Mouse (Mus musculus) heart, postnatal 25 days (tissue): ENCODE results near the gene Igfbp6. TPM values are rescaled to one million over a fixed set of nuclear protein-coding genes. Genes with fewer than 3 reads are reported as not detected.
A peak's percentile ranks its signal among the peaks of the same experiment; 100 is the strongest.

Source experiments
- DNase-seq: peaks from one replicate; pipeline ENCODE4 v3.0.0; 2022; ENCODE audit warnings: low spot score
- intact Hi-C: fragments of 180-260 bp; cut with DNase I; formaldehyde crosslinking; loops from one replicate; pipeline ENCODE4 v1.15.1; 2025
- total RNA-seq, 2 experiments: library from RNA; stranded (reverse); gene quantifications; 2 replicates each; pipeline ENCODE4 v1.2.3; 2021

Gene Igfbp6
- total RNA-seq, 2 experiments from 2014 or later: 38.3 to 43.6 TPM

DNA sequence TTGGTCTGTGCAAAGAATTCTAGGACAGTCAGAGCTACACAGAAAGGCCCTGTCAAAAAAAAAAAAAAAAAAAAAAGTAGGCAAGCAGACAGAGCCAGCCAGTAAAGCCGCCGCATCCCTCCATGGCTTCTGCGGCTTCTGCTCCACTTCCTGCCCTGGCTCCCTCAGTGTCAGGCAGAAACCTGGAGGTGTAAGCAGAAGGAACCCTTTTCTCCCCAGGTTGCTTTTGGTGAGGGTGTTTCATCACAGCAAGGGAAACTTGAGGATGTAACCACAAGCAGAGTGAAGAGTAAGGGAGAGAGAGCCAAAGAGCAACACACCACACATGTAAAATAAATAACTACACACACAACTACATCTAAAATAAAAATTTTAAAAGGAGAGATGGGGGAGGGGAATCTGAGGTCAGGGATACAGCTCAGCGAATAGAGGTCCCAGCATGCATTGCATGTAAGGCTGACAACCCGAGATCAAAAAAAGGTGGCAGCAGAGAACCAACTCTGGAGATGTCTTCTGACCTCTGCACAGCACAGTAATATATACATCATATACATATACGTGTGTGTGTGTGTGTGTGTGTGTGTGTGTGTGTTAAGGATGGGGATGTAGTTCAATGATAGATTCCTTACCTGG is 21.4 kb downstream of the Igfbp6 start:
- intact Hi-C loops: no loop called here

DNA sequence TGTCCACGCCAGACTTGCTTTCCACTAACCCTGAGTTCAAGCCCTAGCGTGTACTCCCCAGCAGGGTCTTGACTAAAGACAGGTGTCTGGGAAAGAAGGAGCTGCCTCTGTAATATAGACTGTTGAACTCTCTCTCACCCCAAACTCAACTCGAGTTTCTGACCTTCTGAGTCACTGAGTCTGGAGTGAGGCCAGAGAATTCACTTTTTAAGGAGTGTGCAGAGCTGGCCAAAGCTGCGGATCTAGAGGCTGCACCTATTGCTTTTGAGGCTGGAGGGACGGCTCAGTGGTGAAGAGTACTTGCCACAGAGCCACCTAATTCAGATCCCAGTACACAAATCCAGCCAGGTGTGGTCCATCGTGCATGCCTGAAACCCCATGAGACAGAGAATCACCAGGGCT is 23.5 kb downstream of the Igfbp6 start:
- DNase-seq: no peak

More for the DNA sequence above, 21.4 kb downstream of the Igfbp6 start:
- no peak for DNase-seq

DNA sequence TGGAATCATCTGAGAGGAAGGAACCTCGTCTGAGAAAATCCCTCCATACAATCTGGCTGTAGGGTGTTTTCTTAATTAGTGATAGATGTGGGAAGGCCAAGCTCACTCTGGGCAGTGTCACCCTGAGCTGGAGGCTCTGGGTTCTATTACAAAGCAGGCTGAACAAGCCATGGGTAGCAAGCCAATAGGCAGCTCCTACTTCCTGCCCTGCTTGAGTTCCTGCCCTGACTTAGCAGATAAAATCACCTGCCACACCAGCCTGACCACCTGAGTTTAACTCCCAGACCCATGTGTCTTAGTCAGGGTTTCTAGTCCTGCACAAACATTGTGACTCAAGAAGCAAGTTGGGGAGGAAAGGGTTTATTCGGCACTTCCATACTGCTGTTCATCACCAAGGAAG is 24.9 kb downstream of the Igfbp6 start:
- intact Hi-C loops: no loop called here
- no peak for DNase-seq

More for the DNA sequence above, 23.5 kb downstream of the Igfbp6 start:
- intact Hi-C loops: no loop called here

DNA sequence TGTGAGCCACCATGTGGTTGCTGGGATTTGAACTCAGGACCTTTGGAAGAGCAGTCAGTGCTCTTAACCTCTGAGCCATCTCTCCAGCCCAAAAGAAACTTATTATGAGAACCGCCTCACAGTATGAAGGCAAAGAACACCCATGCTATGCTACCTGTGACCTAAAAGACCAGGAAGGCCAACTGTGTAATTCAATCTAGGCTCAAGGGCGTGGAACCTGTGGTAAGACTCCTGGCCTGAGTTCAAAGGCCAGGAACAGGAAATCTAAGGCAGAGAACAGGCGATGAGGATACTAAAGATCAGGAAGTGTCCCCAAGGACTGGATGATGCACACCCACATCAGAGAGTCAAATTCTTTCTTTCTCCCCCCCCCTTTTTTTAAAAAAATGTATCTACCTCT is 29.4 kb downstream of the Igfbp6 start:
- intact Hi-C loops: no loop called here
- DNase-seq: no peak

DNA sequence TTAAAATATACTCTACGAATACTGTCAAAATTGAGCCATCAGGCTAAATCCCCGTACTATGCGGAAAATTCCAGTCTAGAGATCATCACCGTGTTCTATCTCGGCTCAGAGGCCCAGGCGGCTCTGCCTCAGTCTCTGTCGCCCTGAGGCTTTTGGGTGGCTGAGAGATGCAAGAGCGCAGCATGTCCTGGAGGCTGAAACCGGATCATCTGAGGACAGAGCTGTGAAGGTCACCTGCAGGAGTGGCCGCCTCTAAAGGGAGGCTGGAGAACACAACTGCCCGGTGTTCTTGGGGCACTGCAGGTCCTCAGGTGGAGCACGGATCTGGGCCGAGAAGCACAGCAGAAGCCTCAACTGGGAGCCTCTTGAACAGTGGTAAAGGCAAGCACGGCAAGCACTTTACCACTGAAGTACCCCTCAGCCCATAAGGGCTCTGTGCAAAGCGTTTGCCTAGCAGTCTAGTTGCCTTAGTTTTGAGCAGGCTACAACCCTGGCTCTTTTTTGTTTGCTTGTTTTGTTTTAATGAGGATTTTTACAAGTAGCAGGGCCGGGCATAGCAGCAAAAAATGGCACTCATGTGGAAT is 31.7 kb downstream of the Igfbp6 start:
- intact Hi-C loops: no loop called here
- DNase-seq: no peak

DNA sequence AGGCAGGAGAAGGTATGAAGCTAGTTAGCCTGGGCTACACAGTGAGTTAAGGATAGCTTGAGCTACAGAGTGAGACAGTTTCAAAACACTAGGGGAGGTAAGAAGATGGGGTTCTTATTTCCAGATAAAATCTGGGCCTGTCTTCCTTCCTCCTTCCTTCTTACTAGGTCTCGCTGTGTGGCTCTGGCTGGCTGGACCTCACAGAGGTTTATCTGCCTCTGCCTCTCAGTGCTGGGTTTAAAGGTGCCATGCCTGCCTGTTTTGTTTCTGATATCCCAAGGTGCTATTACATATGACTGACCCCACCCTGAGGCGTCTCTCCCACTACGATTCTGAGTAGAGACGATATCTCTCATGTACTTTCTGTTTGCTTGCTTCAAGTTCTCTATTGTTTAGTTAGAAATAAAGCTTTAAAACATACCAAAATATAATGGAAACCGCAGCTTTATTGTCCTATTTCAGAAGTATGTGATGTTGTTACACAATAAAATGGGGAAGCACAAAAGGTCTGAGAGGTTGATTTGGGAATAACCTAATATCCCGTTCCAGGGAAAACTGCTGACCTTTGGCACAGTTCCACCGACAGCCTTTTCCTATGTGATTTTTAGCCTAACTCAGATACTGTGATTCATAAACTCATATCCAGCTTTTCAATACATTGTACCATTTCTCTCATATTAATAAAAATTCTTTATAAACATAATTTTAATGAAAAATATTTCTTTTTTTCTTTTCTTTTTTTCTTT is 32.6 kb downstream of the Igfbp6 start:
- intact Hi-C loops: no loop called here
- no peak for DNase-seq

DNA sequence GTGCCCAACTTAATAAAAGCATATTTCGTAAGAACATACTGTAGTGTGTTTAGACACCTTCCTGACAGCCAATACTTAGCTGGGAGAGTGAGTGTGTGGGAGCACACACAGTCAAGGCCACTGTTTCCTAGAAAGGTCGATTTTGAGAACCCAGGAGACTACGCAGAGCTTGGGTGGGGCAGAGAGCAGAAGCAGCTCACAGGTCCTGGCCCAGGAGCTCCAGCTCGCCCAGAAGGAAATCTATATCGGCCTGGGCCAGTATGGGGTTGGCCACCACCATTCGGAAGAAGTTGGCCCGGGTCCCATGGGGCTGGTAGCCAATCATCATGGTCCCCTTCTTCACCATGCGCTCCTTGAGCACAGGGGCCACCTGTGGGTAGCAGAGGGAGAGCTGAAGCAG is 33.3 kb downstream of the Igfbp6 start:
- DNase-seq: no peak
- intact Hi-C loops: no loop called here

DNA sequence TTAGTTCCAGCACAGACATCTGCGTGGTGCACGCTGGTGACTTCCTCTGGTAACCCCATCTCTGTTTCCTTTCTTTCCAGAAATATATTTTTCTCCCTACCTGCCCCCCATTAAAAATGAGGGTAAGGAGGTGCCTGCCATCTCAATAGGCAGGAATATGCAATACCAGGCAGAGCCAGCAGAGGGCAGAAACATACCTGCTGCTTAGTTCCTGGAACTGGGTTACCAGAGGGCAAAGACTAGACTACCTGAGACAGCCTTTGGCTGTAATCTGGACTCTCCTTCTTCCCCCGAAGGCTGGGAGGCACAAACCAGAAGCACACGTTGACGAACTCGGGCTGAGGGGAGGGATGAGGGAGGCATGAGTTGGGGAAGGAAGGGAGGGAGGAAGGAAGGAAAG is 34.1 kb downstream of the Igfbp6 start:
- DNase-seq: peak; percentile 49
- intact Hi-C loops: loop anchor here (1.0 kb wide), 2 partner anchors 26 to 46 kb away; partner anchors contain the start of gene Csad

DNA sequence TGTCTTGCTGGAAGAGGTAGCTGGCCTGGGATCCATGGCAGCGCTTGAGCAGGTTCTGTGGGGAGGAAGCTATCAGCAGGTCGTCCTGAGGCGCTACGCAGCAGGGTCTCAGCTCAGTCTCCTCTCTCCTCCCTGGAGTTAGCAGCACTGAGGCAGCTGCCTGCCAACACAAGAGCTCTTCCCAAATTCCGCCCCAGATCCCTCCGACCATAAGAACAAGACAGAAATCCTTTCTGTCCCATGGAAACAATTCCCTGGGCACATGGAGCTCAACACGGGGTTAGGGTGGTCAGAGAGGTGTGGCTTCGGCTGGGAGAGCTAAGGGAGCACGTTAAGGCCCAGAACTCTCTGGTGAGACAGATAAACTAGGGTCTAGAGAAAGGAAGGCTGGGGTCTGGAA is 34.9 kb downstream of the Igfbp6 start:
- DNase-seq: no peak
- intact Hi-C loops: no loop called here

DNA sequence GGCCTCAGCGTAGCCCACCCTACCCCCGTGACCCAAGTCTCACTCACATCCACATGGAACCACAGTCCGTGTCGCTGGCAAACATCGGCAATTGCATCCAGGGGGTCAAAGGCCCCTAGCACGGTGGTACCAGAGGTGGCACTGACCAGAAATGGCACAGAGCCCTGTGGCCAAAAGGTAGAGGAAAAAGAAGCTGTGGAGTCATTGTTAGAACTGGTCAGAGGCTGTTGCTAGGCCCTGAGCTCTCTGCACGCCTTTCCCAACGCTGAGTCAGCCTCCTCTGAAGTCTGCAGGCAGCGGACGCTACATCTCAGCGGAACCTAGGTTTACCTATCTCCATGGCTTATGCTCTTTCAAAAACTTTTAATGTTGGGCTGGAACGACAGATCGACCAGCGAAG is 35.8 kb downstream of the Igfbp6 start:
- DNase-seq: no peak
- intact Hi-C loops: no loop called here

DNA sequence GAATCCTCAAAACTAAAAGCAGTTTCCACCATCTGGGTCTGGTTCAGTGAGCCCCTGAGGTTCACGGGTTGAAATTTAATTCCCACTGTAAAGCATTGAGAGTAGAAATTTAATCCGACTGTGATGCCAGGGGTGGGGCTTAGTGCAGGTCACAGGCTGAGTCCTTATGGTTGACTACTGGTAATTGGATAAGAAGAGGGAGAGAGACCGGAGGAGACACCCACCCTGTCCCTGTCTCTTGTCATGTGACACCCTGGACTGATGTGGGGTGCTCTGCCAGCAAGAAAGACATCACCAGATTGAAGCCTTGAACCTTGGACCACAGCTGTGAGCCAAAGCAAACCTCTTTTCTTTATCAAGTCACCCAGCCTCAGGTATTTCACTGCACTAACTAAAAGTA is 38.9 kb downstream of the Igfbp6 start:
- no peak for DNase-seq
- intact Hi-C loops: no loop called here

DNA sequence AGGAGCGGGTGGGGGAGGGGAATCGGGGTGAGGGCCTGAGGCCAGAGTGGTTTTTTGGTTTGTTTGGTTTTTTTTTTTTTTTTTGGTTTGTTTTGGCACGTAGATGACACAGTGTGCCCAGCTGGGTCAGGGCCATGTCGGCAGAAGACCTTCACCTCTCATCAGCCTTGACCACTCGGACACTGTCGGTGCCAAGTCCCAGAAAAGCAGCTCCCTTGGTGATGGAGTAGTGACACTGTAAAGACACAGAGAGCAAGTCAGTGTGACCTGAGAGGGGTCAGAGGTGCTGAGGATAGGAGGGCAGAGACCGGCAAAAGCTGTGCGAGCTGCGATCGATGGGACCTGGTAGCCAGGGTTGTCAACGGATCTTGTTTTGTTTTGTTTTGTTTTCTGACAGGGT is 42.1 kb downstream of the Igfbp6 start:
- DNase-seq: no peak
- intact Hi-C loops: no loop called here

DNA sequence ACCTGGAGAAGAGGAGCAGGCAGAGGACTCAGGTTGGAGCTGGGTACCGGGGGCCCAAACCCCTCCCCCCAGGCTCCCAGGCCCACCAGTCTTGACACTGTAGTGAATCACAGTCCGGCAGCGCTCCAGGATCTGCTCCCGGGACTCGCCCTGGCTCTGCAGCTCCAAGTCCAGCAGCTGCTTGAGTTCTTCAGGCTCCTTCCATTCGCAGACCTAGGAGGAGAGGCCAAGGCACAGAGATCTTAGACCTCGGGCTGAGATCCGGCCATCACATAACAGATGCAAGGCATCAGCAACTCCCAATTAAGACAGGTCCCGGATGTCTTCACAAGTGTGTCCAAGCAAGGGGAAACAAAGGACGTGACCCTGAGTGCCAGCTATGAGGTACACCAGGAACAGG is 43.9 kb downstream of the Igfbp6 start:
- intact Hi-C loops: no loop called here
- DNase-seq: peak; percentile 46

DNA sequence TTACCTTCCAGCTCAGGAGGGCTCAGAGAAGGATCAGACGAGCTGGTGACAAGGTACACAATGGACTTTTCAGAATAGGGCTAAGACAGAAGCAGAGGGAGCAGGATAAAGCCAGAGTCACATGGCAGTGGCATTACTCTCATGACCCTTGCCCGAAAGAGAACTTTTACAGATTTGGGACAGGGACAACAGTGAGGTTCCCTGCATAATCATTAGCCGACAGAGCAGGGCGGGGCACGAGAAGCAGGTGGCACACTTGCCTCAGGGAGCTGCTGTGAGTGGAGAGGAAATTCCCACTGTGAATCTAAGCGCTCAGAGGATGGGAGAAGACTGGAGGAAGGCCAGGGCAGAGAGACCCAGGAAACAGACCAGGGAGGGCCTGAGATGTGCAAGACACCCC is 44.7 kb downstream of the Igfbp6 start:
- intact Hi-C loops: no loop called here
- no peak for DNase-seq

DNA sequence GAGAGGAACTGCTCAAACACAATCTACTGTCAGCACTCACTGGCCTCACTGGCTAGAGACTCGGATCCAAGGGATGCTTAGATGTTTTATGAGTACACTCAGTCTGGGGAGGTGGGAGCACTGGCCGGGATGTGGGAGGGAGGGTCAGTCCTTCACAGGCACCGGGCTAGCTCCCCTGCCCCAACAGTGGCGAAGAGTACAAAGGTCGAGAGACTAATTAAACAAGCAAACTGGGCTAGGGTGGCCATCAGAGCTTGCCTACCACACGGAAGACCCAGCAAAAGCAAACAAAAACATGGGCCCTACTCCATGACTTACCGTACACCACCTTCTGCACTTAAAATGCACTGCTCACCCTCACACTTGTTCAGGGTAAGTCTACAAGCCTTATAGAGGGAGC is 47.5 kb downstream of the Igfbp6 start:
- intact Hi-C loops: no loop called here
- DNase-seq: no peak

DNA sequence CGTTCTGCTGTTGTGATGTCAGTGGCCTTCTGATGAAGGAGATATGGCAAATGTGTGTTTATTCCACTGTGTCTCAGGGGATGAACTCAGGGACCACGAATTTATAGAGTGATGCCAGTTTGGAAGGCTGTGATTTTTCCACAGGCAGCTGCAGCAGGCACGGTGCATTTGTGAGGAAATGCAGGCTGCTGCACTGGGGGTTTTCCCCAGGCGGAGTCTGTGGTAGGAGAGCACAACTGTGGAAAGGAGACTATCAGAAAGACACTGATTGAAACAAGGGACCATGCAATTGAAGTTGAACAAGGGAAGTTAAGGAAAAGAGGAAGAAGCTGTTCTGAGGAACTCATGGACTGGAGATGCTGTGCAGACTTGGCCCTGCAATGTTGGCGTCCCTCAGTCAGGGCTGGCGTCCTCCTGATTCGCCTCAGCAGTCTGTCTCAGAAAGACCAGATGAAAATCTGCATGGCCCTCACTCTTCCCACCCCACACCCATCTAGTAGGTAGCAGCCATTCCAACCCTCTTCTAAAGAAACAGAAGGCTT is 48.2 kb downstream of the Igfbp6 start:
- intact Hi-C loops: no loop called here
- no peak for DNase-seq

DNA sequence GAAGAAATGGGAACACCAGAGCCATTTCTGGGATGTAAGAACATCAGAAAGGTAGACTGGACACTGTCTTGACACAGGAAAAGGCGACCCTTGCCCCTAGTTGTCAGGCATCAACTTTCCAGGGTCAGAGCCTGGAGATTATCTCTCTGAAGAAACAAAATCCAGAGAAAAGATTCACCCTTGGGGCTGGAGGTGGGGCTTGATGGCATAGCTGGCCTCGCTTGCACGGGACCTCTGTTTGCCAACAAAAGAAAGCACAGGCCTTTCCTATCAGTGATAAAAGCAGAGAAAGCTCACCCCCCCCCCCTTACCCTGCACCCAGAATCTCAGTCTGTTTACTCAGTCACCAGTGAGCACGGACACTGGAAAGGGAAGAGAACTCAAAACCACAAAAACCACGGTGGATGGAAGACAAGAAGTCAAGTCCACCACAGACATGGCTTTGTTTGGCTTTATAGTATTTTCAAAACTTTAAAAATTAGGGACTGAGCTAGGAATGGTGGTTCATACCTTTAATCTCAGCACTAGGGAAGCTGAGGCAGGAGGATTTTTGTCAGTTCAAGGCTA is 48.7 kb downstream of the Igfbp6 start:
- intact Hi-C loops: no loop called here
- DNase-seq: no peak

DNA sequence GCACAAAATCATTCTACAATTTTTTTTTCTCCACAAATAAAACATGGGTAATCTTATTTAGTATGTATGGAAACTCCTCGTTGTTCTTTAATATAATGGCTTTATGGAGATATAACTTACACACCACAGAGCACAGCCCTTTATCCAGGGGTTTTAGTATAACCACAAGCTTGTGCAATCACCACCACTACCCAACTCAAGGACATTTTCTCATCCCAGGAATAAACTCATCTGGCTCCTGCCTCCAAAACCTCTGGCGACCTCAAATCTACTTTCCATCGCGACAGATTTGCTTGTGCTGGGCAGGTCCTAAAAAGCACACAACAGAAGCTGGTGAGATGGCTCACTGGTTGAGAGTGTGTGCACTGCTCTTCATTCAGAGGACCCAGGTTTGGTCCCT is 49.5 kb downstream of the Igfbp6 start:
- no peak for DNase-seq
- intact Hi-C loops: no loop called here

DNA sequence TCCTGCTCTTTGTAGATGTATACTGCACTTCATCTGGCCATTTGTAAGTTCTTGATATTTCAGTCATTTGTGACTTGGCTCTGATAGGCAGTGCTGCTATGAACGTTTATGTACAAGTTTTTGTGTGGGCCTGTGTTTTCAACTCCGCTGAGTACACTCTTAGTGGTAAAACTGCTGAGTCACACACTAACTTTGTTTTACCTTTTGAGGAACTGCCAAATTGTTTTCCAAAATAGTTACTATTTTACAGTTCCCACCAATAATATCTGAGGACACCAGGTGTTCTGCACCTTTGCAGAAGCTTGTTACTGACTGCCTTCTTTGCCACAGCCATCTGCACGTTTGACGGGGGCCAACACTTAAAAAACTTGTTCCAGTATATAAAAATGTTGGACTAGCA is 50.3 kb downstream of the Igfbp6 start:
- intact Hi-C loops: no loop called here
- no peak for DNase-seq

DNA sequence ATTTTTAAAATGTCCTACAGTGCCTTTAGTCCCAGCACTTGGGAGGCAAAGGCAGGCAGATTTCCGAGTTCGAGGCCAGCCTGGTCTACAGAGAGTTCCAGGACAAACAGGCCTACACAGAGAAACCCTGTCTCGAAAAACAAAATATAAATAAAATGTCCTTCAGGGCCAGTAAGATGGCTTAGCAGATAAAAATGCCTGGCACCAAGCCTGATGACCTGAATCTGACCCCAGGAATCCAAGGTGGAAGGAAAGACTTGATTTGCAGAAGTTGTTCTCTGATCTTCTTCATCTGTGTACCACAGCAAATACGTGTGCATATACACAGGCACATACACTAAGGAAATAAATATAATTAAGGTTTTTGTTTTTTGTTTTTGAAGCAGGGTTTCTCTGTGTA is 51.2 kb downstream of the Igfbp6 start:
- intact Hi-C loops: no loop called here
- no peak for DNase-seq

DNA sequence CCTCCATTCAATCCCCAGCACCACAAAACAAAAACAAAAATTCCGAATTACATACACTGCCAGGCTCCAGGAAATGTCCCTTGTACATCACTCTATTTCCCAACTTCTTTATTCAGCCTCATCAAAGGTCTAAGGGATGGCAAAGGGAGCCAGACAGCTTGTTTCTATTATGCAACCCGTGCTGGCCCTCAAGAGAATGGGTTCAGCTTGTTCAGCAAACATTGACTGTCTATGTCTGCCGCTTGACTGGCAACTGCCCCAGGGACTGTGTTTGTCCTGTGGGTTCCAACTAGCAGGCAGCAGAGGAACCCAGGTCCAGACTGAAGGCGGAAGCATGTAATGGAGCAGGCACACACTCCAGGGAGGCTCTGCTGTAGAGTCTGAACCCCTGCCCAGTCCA is 54.7 kb downstream of the Igfbp6 start:
- intact Hi-C loops: no loop called here
- DNase-seq: no peak
